Mouse (Mus musculus) brain, embryonic 14.5 days (tissue): ENCODE data around the gene Ttc30a1. TPM values are rescaled to one million over a fixed set of nuclear protein-coding genes. Genes with fewer than 3 reads are reported as not detected.

Experiments used
- DNase-seq: peaks from one replicate; pipeline ENCODE4 v3.0.0-alpha.2; 2011; ENCODE audit warnings: low read depth
- CTCF ChIP-seq: fragments of 200-500 bp; IDR thresholded peaks from 2 replicates; pipeline ENCODE4 v1.5.1; 2012; ENCODE audit warnings: inconsistent platforms, mild to moderate bottlenecking, moderate library complexity, borderline replicate concordance; ENCODE audit not compliant: insufficient read depth, insufficient read length; ENCODE audit errors: extremely low read depth
- POLR2A ChIP-seq: fragments of 200-500 bp; IDR thresholded peaks from 2 replicates; pipeline ENCODE4 v1.6.1; 2012; ENCODE audit warnings: mild to moderate bottlenecking, inconsistent platforms, borderline replicate concordance; ENCODE audit not compliant: poor library complexity, insufficient read depth, insufficient read length, severe bottlenecking; ENCODE audit errors: extremely low read depth
- polyA plus RNA-seq: library from polyadenylated mRNA; depleted of rRNA; stranded (reverse); fragments of >200 nt; gene quantifications from 2 replicates; pipeline ENCODE4 v1.2.3, GENCODE M21; 2012; rRNA removed

Ttc30a1 gene
- polyA plus RNA-seq, 1 experiment: 8.4 TPM

GRCm38 (mm10) chr2:75933541-75933940, 48.2 kb downstream of the Ttc30a1 start:
- DNase-seq: no peak
- TF ChIP-seq POLR2A (no peak), CTCF (no peak)

GRCm38 (mm10) chr2:75930941-75931340, 50.8 kb downstream of the Ttc30a1 start:
- TF ChIP-seq POLR2A (no peak), CTCF (no peak)

GRCm38 (mm10) chr2:75929786-75930444, 51.9 kb downstream of the Ttc30a1 start:
- TF ChIP-seq POLR2A (no peak), CTCF (no peak)
- DNase-seq: no peak

More at GRCm38 (mm10) chr2:75930941-75931340, 50.8 kb downstream of the Ttc30a1 start:
- no peak for DNase-seq

GRCm38 (mm10) chr2:75929141-75929540, 52.6 kb downstream of the Ttc30a1 start:
- no peak for DNase-seq
- TF ChIP-seq CTCF (no peak), POLR2A (no peak)

Other genes with a start within 250 kb of the Ttc30a1 start
- gene Agps, start 149.8 kb downstream of the Ttc30a1 start, polyA plus RNA-seq: 17.5 and 21.5 TPM in 2 replicates
- gene Ttc30b, start 43.4 kb downstream of the Ttc30a1 start, polyA plus RNA-seq: 12.1 and 13.5 TPM in 2 replicates
- 0.83 and 1.2 TPM in 2 replicates for gene Ttc30a2, start 3.8 kb downstream of the Ttc30a1 start, polyA plus RNA-seq